Mouse (Mus musculus): ENCODE results near the gene Loxl1. TPM values are rescaled to one million over a fixed set of nuclear protein-coding genes. Genes with fewer than 3 reads are reported as not detected.

Loxl1 gene
- total and polyA plus RNA-seq, 2 experiments from 2014 or later = 7.0 to 10.6 TPM

- 57% methylated on average over 12 of the region's 12 CpGs for WGBS
Measured at GRCm38 (mm10) chr9:58268384-58269313, 44.3 kb downstream of the Loxl1 start.

GRCm38 (mm10) chr9:58267046-58267445 lies 45.9 kb downstream of the Loxl1 start:
- no peak for TF ChIP-seq CTCF (IDR thresholded peaks at IDR 0.05)
- 67% methylated on average over 3 of the region's 3 CpGs for WGBS
- H3K4me3 ChIP-seq (ENCODE audit: low read depth, low read length) = no peak overlapping the region
- H3K4me1 ChIP-seq (ENCODE audit: insufficient read depth, low read length) = no peaks in the 10 kb centered on the region
- H3K9me3 ChIP-seq (ENCODE audit: low read length) = no peaks in the 10 kb centered on the region
- no peak overlapping the region for H3K9ac ChIP-seq (replicated peaks; ENCODE audit: low read length, poor library complexity, severe bottlenecking)
- peaks cover 9% of the 10 kb centered on the region; the same call in 1 of the 2 replicates for H3K36me3 ChIP-seq (ENCODE audit: insufficient read depth, low read length)
- ATAC-seq (ENCODE audit: low FRiP score) (no peak), DNase-seq (ENCODE audit: low spot score) (no peak)
- H3K27ac ChIP-seq (ENCODE audit: low read depth, low read length) = no peak overlapping the region
- no peak overlapping the region for H3K4me2 ChIP-seq (ENCODE audit: low read depth, low read length, poor library complexity, severe bottlenecking)
- no peaks in the 10 kb centered on the region for H3K27me3 ChIP-seq (ENCODE audit: insufficient read depth, low read length)

More at GRCm38 (mm10) chr9:58268384-58269313, 44.3 kb downstream of the Loxl1 start:
- peak; percentile 82 for TF ChIP-seq CTCF (IDR thresholded peaks at IDR 0.05)
- peak; percentile 82 for DNase-seq (ENCODE audit: low spot score)
- ATAC-seq (ENCODE audit: low FRiP score) = no peak
- H3K4me1 ChIP-seq (ENCODE audit: insufficient read depth, low read length) = no peaks in the 10 kb centered on the region
- H3K27ac ChIP-seq (ENCODE audit: low read depth, low read length) = no peak overlapping the region
- H3K9ac ChIP-seq (replicated peaks; ENCODE audit: low read length, poor library complexity, severe bottlenecking) = no peak overlapping the region
- H3K4me2 ChIP-seq (ENCODE audit: low read depth, low read length, poor library complexity, severe bottlenecking) = no peak overlapping the region
- no peaks in the 10 kb centered on the region for H3K27me3 ChIP-seq (ENCODE audit: insufficient read depth, low read length)
- no peak overlapping the region for H3K4me3 ChIP-seq (ENCODE audit: low read depth, low read length)
- H3K9me3 ChIP-seq (ENCODE audit: low read length) = no peaks in the 10 kb centered on the region
- H3K36me3 ChIP-seq (ENCODE audit: insufficient read depth, low read length) = no peaks in the 10 kb centered on the region

GRCm38 (mm10) chr9:58266571-58267011 lies 46.4 kb downstream of the Loxl1 start:
- Histone ChIP-seq H3K27ac (ENCODE audit: low read depth, low read length) (no peak overlapping the region), H3K4me3 (ENCODE audit: low read depth, low read length) (no peak overlapping the region), H3K9ac (replicated peaks; ENCODE audit: low read length, poor library complexity, severe bottlenecking) (no peak overlapping the region), H3K27me3 (ENCODE audit: insufficient read depth, low read length) (no peaks in the 10 kb centered on the region), H3K4me1 (ENCODE audit: insufficient read depth, low read length) (no peaks in the 10 kb centered on the region), H3K36me3 (ENCODE audit: insufficient read depth, low read length) (peaks cover 13% of the 10 kb centered on the region), H3K4me2 (ENCODE audit: low read depth, low read length, poor library complexity, severe bottlenecking) (no peak overlapping the region), H3K9me3 (ENCODE audit: low read length) (no peaks in the 10 kb centered on the region)
- no peak for ATAC-seq (ENCODE audit: low FRiP score)
- TF ChIP-seq CTCF (IDR thresholded peaks at IDR 0.05) = no peak
- no peak for DNase-seq (ENCODE audit: low spot score)
- 42% methylated on average over 4 of the region's 4 CpGs for WGBS

- no peak overlapping the region for H3K4me2 ChIP-seq (ENCODE audit: low read depth, low read length, poor library complexity, severe bottlenecking)
- H3K4me1 ChIP-seq (ENCODE audit: insufficient read depth, low read length) = no peaks in the 10 kb centered on the region
- H3K27ac ChIP-seq (ENCODE audit: low read depth, low read length) = no peak overlapping the region
- no peak overlapping the region for H3K9ac ChIP-seq (replicated peaks; ENCODE audit: low read length, poor library complexity, severe bottlenecking)
- TF ChIP-seq CTCF (IDR thresholded peaks at IDR 0.05) = no peak
- DNase-seq (ENCODE audit: low spot score) (no peak), ATAC-seq (ENCODE audit: low FRiP score) (no peak)
- no peaks in the 10 kb centered on the region for H3K27me3 ChIP-seq (ENCODE audit: insufficient read depth, low read length)
- peaks cover 21% of the 10 kb centered on the region for H3K36me3 ChIP-seq (ENCODE audit: insufficient read depth, low read length)
- H3K4me3 ChIP-seq (ENCODE audit: low read depth, low read length) = no peak overlapping the region
- no peaks in the 10 kb centered on the region for H3K9me3 ChIP-seq (ENCODE audit: low read length)
- 77% methylated on average over 3 of the region's 3 CpGs for WGBS
Measured at GRCm38 (mm10) chr9:58265368-58265767, 47.6 kb downstream of the Loxl1 start.

GRCm38 (mm10) chr9:58262507-58262906 lies 50.5 kb downstream of the Loxl1 start:
- Histone ChIP-seq H3K27ac (ENCODE audit: low read depth, low read length) (no peak overlapping the region), H3K4me1 (ENCODE audit: insufficient read depth, low read length) (no peaks in the 10 kb centered on the region), H3K9ac (replicated peaks; ENCODE audit: low read length, poor library complexity, severe bottlenecking) (no peak overlapping the region), H3K4me3 (ENCODE audit: low read depth, low read length) (no peak overlapping the region), H3K4me2 (ENCODE audit: low read depth, low read length, poor library complexity, severe bottlenecking) (no peak overlapping the region), H3K36me3 (ENCODE audit: insufficient read depth, low read length) (peaks cover 43% of the 10 kb centered on the region), H3K27me3 (ENCODE audit: insufficient read depth, low read length) (no peaks in the 10 kb centered on the region), H3K9me3 (ENCODE audit: low read length) (no peaks in the 10 kb centered on the region)
- 94% methylated on average over 5 of the region's 5 CpGs for WGBS
- no peak for TF ChIP-seq CTCF (IDR thresholded peaks at IDR 0.05)
- ATAC-seq (ENCODE audit: low FRiP score) = no peak
- no peak for DNase-seq (ENCODE audit: low spot score)
